Mouse (Mus musculus) cortical plate, adult 2 months (tissue): ENCODE measurements around the gene Cd164. TPM values are rescaled to one million over a fixed set of nuclear protein-coding genes. Genes with fewer than 3 reads are reported as not detected.

ENCODE experiments used
- H3K27ac ChIP-seq: fragments of 200-500 bp; 2 replicates; pipeline ENCODE4 v1.5.1; 2012; ENCODE audit warnings: low read length, control low read depth, inconsistent platforms; ENCODE audit not compliant: insufficient read depth
- H3K4me1 ChIP-seq: fragments of 200-500 bp; 2 replicates; pipeline ENCODE4 v1.6.1; 2011; ENCODE audit warnings: low read length; ENCODE audit not compliant: control insufficient read depth, insufficient read depth
- H3K4me3 ChIP-seq: fragments of 200-500 bp; 2 replicates; pipeline ENCODE4 v1.5.1; 2011; ENCODE audit warnings: mild to moderate bottlenecking, low read length, control low read depth; ENCODE audit not compliant: insufficient read depth
- CTCF ChIP-seq: fragments of 200-500 bp; IDR thresholded peaks from 2 replicates; pipeline ENCODE4 v1.5.1; 2011; ENCODE audit warnings: mild to moderate bottlenecking, control low read depth, low read length; ENCODE audit not compliant: insufficient read depth; ENCODE audit errors: extremely low read depth
- POLR2A ChIP-seq: fragments of 200-500 bp; IDR thresholded peaks from 2 replicates; pipeline ENCODE4 v1.6.1; 2011; ENCODE audit warnings: mild to moderate bottlenecking, low read length, control low read depth; ENCODE audit not compliant: insufficient read depth; ENCODE audit errors: extremely low read depth
- polyA plus RNA-seq: library from polyadenylated mRNA; depleted of rRNA; stranded (reverse); fragments of >200 nt; gene quantifications from 2 replicates; pipeline ENCODE4 v1.2.3, GENCODE M21; 2012

Gene Cd164
- polyA plus RNA-seq, 1 experiment, result 59.3 TPM

DNA sequence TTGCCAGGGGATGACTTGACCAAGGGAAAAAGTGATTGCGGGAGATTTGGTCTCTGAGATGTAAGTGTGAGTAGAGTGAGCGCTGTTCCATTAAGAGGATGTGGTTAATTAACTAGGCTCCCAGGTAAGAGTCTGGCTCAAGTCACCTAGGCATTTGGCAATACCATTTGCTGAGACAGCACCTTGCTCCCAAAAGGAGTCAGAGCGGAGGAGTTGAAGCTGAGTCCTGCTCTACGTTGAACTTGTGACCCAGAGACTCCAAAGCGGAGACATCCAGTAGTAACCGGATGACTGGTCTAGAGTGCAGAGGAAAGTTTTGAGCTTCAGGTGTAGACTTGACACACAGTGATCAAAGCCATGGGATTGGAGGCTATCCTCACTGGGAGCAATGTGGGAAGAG, 22.8 kb downstream of the Cd164 start:
- TF ChIP-seq POLR2A, result no peak
- no peak for TF ChIP-seq CTCF
- H3K4me3 ChIP-seq, result no peak overlapping the region
- H3K27ac ChIP-seq, result no peak overlapping the region
- no peaks in the 10 kb centered on the region for H3K4me1 ChIP-seq

DNA sequence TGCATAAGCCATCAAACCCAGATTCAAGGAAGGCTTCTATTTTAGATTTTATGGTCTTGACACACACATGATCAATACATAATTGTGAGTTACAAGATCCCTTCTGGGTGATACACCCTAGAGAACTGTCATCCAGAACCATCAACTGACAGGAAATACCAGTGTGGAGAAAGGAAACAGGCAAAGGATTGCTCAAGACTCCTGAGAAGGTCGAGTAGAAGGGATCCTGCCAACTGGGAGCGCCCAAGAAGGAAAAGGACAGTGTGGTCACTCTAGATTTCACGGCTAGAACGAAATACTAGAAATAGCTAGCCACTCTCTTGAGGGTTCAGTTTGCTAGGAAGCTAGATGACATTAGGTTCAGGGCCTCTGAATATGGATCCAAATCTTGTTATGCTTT, 24.2 kb downstream of the Cd164 start:
- no peak overlapping the region for H3K27ac ChIP-seq
- H3K4me3 ChIP-seq, result no peak overlapping the region
- TF ChIP-seq POLR2A (no peak), CTCF (no peak)
- no peaks in the 10 kb centered on the region for H3K4me1 ChIP-seq

DNA sequence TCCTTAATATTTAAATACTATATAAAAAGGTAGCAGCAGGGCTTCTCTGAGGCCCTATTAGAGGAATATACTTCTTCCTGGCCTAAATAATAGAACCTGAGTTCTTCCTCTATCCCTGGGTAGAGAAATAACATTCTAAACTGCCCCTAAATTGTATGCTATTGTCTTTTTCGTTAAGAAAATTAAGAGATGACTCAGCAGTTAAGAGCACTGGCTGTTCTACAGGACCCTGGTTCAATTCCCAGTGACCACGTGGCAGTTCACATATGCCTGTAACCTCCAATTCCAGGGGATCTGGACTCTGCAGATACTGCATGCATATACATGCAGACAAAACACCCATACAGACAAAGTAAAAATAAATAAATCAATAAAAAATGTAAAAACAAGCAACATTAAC, 24.6 kb downstream of the Cd164 start:
- Histone ChIP-seq H3K4me3 (no peak overlapping the region), H3K4me1 (no peaks in the 10 kb centered on the region), H3K27ac (no peak overlapping the region)
- TF ChIP-seq POLR2A, result no peak
- TF ChIP-seq CTCF, result no peak

DNA sequence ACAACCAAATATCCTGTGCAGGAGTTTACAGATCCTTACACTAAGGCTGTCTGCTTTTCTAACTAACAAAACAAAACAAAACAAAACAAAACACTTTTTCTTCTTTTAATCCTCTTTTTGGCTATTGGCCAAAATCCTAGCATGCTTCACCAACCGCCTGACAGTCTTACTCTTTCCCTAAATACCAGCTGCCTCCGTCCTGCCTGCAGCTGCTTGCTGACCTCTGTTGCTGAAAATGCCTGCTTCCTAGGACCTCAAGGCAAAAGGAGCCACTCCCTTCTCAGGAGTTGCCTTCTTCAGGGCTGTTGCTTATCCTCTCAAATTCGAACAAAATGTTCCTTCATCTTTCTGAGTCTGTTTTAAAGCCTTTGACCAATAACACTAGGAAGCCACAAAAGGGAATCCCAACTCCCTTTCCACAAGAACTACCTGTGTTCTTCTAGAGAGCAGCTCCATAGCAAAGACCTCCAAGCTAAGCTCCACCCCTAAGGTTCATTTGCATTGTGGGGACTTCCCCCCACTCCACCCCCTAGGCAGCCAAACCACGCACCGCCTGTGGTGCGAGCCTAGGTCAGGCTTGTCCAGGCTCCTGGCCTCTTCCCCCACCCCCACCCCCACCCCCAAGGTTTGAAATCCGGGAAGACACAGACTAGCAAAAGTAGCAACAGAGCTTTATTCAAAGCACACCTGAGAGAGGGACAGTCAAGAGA, 25.4 kb downstream of the Cd164 start:
- no peaks in the 10 kb centered on the region for H3K4me1 ChIP-seq
- H3K4me3 ChIP-seq, result no peak overlapping the region
- H3K27ac ChIP-seq, result no peak overlapping the region
- TF ChIP-seq CTCF, result no peak
- no peak for TF ChIP-seq POLR2A

DNA sequence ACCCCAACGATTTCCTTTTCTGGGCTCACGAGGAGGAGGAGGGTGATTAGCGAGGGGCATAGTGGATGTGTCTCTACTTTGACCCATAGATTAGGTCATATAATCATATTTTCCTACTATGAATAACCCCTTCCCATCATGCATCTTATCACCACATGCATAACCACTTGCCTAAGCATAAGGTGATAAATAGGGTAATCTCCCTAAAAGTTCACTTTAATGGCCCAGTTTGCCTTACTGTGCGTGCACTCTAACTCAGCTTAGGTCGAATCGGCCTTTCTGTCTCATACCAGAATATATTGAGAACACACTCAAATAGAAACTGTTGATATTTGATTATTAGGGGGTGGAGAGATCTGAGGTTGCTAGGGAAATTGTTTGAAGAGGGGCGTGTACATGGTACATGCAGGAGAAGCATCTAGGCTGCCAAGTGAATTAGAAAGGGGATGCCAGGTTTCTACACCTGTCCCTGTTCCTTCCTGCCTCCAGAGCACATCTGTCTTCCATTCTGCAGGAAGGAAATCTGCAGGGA, 26.1 kb downstream of the Cd164 start:
- H3K4me1 ChIP-seq, result no peaks in the 10 kb centered on the region
- no peak overlapping the region for H3K4me3 ChIP-seq
- TF ChIP-seq POLR2A (no peak), CTCF (no peak)
- H3K27ac ChIP-seq, result no peak overlapping the region

DNA sequence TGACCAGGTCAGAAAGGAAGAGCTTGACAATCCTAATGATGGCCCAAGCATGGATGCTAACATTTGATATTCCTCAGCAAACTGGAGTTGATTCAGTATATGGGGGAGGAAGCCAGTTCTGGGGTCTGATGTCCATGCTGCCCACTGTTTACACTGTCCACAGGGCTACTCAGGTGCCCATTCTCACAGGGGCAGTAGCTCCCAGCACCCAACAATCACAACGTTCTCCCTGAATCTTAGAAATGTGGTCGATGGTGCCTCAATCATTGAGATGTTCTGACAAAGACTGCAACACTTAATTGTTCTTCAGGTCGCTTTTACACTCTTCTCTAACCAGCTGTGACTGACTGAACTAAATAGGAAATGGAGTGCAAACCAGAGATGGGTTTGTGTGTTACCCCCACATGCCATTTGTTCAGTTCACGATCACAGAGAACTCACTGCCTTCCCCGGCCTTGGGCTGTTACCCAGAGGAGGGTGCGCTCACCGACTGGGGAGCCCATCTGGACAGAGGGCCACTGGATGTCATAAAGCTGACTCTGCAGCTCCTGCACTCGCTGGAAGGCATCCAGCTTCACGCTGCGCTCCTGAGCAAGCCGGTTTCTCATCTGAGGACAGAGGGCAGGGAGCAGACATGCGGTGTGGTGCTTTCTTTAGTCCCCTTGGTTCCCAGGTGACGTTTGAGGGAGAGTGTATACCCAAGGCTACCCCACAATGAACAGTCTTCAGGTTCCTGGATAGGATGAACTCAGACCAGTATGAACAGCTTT, 27.4 kb downstream of the Cd164 start:
- no peaks in the 10 kb centered on the region for H3K4me1 ChIP-seq
- H3K27ac ChIP-seq, result no peak overlapping the region
- TF ChIP-seq POLR2A, result no peak
- TF ChIP-seq CTCF, result no peak
- no peak overlapping the region for H3K4me3 ChIP-seq

DNA sequence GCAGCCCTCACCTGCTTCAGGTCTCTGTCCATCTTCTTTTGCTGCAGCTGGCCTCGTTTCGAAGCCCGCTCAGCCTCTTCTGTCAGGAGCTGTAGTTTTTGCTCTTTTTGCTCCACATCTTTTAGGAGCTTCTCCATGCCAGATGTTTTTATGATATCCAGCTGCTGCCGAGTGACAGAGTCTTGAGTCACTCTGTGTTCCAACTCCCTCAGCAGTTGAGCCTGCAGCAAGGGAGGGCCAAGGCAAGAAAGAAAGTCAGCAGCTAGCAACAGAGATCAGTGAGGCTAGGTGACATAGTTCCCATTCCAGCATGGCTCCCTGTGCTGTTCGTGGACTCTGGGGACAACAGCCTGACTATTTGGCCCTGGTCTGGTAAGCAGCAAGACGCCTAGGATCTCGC, 31.5 kb downstream of the Cd164 start:
- Histone ChIP-seq H3K4me3 (no peak overlapping the region), H3K27ac (no peak overlapping the region), H3K4me1 (peaks cover 6% of the 10 kb centered on the region)
- TF ChIP-seq POLR2A, result no peak
- TF ChIP-seq CTCF, result no peak

DNA sequence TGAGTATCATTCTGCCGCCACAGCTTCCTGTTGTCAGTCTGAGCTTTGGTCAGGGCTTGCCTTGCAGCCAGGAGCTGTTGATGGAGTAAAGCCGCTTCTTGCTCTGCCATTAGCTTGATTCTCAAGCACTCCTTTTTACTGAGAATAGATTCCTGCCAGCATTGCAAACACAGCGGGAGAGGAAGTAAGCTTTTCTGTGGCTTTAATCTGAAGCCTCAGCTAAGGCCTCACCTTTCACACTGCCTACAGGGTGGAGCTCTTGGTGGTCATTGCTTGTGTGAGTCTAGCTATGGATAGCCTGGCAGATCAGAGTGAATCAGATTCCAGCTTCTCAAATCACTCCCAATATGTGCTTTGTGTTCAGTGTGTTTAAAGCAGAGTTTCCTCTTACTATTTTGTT, 33.1 kb downstream of the Cd164 start:
- Histone ChIP-seq H3K4me3 (no peak overlapping the region), H3K27ac (no peak overlapping the region)
- TF ChIP-seq POLR2A, result no peak
- TF ChIP-seq CTCF, result no peak

DNA sequence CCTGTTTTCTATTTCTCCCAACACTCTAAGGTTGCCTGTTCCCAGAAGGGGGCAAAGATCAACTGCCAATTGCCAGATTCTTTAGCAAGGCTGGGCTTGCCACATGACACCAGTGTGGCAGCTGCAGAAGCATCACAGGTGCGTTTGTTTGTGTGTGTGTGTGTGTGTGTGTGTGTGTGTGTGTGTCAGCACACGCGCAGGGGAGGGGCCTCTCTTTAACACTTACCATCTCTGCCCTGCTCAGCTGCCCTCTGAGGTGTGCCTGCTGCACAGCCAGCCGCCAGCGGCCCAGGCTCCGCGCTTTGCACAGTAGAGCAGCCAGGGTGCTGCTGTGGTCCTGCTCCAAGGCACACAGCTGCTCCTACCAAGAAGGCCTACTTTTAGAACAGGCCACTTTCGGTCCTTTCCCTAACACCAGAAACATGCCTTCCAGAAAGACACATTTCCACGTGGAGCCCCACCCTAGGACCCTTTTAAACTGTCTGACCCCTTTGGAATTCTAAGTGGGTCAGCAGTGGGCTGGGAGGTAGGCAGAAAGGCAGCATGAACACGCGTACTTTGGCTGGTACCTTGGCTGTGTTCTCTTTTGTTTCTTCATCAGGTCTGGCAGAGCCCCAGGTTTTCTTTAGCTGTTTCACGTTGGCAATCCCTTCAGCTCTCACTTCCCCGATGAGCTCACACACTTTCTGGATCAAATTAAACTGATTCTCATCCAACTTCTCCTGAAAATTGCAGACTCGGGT, 33.8 kb downstream of the Cd164 start:
- Histone ChIP-seq H3K27ac (no peak overlapping the region), H3K4me3 (no peak overlapping the region), H3K4me1 (peaks cover 6% of the 10 kb centered on the region)
- TF ChIP-seq POLR2A (no peak), CTCF (no peak)

More for the DNA sequence above, 33.1 kb downstream of the Cd164 start:
- peaks cover 6% of the 10 kb centered on the region for H3K4me1 ChIP-seq

DNA sequence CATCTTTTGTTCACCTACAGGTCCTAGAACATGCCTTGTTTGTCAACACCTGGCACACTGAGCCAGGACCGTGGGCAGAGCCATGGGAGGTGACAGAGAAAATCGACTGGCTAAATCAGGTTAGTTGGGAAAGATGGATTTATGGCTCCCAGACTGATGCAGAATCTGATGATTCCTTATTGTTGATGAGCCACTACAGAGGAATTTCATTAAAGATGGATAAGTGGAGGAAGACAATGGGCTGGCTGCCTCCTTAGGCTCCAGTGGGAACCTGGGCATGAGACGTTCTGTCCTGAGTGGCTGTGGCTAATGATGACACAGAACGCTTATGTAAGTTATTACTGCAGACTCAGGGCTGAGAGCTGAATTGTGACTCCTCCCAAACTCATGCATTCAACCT, 34.5 kb downstream of the Cd164 start:
- TF ChIP-seq POLR2A (no peak), CTCF (no peak)
- Histone ChIP-seq H3K27ac (no peak overlapping the region), H3K4me1 (peaks cover 6% of the 10 kb centered on the region), H3K4me3 (no peak overlapping the region)
